Mouse (Mus musculus) lung, embryonic 15.5 days (tissue): ENCODE measurements at regions not wholly inside any gene's neighbourhood (a gene's known extent, or its start where the extent isn't known, plus 50 kb on each side); places are given as distances from the start of the nearest gene placed in this dataset.

Experiments used
- ATAC-seq: fragments of 200-750 bp; cut with Nextera tagmentation; 2 replicates; pipeline ENCODE4 v1.8.0; 2017; ENCODE audit warnings: moderate number of reproducible peaks, borderline replicate concordance; ENCODE audit not compliant: low FRiP score, low TSS enrichment; ENCODE audit errors: extremely low read depth
- H3K27ac ChIP-seq: fragments of 300-500 bp; sonication (generic); 2 replicates; pipeline ENCODE4 v1.5.1; 2015; ENCODE audit warnings: moderate library complexity, mild to moderate bottlenecking, inconsistent platforms
- H3K27me3 ChIP-seq: fragments of 300-500 bp; sonication (generic); 2 replicates; pipeline ENCODE4 v1.6.1; 2015; ENCODE audit warnings: inconsistent platforms
- H3K36me3 ChIP-seq: fragments of 300-500 bp; sonication (generic); 2 replicates; pipeline ENCODE4 v1.6.1; 2015; ENCODE audit warnings: inconsistent platforms
- H3K4me1 ChIP-seq: fragments of 300-500 bp; sonication (generic); 2 replicates; pipeline ENCODE4 v1.6.1; 2015; ENCODE audit warnings: inconsistent platforms
- H3K4me2 ChIP-seq: fragments of 300-500 bp; sonication (generic); 2 replicates; pipeline ENCODE4 v1.6.1; 2015; ENCODE audit warnings: inconsistent platforms, mild to moderate bottlenecking, moderate library complexity
- H3K4me3 ChIP-seq: fragments of 300-500 bp; sonication (generic); 2 replicates; pipeline ENCODE4 v1.5.1; 2015; ENCODE audit warnings: mild to moderate bottlenecking, inconsistent platforms
- H3K9ac ChIP-seq: fragments of 300-500 bp; sonication (generic); 2 replicates; pipeline ENCODE4 v1.6.1; 2015; ENCODE audit warnings: inconsistent platforms
- H3K9me3 ChIP-seq: fragments of 300-500 bp; sonication (generic); 2 replicates; pipeline ENCODE4 v1.6.1; 2016; ENCODE audit warnings: inconsistent platforms
- WGBS: fragments of 180-500 bp; shearing (Covaris S2); methylation state at CpG from one replicate; pipeline ENCODE4 v1.1.7; 2015; 5-methylcytosine and 5-hydroxymethylcytosine counted together

GRCm38 (mm10) chr2:160507816-160508564, 137.7 kb upstream of the Top1 start:
- no peaks in the 10 kb centered on the region for H3K36me3 ChIP-seq
- no peak overlapping the region for H3K4me3 ChIP-seq
- no peaks in the 10 kb centered on the region for H3K9me3 ChIP-seq
- H3K4me1 ChIP-seq = peaks cover 4% of the 10 kb centered on the region; the same call in 1 of the 2 replicates
- ATAC-seq = no peak
- no peak overlapping the region for H3K4me2 ChIP-seq
- H3K27me3 ChIP-seq = no peaks in the 10 kb centered on the region
- no peak overlapping the region for H3K9ac ChIP-seq
- WGBS = 46% methylated on average over 22 of the region's 22 CpGs
- H3K27ac ChIP-seq = no peak overlapping the region

DNA sequence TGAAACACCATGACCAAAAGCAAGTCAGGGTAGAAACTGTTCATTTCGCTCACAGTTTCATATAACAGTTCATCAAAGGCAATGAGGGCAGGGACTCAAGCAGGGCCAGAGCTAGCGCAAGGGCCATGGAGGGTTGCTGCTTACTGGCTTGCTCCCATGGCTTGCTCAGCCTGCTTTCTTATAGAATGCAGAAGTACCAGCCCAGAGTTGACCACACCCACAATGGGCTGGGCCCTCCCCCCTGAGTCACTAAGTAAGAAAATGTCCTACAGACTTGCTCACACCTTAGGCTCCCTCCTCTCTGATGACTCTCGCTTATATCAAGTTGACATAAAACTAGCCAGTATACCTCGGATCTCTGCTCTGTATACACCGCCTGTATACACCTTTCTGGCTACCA, 135.5 kb upstream of the Top1 start:
- Histone ChIP-seq H3K4me2 (no peak overlapping the region), H3K27ac (no peak overlapping the region), H3K27me3 (no peaks in the 10 kb centered on the region), H3K36me3 (no peaks in the 10 kb centered on the region), H3K4me3 (no peak overlapping the region), H3K9me3 (no peaks in the 10 kb centered on the region), H3K9ac (no peak overlapping the region), H3K4me1 (peaks cover 4% of the 10 kb centered on the region; the same call in 1 of the 2 replicates)
- WGBS = 88% methylated on average over 5 of the region's 5 CpGs
- ATAC-seq = peak; percentile 25; the same call in 1 of the 2 replicates

DNA sequence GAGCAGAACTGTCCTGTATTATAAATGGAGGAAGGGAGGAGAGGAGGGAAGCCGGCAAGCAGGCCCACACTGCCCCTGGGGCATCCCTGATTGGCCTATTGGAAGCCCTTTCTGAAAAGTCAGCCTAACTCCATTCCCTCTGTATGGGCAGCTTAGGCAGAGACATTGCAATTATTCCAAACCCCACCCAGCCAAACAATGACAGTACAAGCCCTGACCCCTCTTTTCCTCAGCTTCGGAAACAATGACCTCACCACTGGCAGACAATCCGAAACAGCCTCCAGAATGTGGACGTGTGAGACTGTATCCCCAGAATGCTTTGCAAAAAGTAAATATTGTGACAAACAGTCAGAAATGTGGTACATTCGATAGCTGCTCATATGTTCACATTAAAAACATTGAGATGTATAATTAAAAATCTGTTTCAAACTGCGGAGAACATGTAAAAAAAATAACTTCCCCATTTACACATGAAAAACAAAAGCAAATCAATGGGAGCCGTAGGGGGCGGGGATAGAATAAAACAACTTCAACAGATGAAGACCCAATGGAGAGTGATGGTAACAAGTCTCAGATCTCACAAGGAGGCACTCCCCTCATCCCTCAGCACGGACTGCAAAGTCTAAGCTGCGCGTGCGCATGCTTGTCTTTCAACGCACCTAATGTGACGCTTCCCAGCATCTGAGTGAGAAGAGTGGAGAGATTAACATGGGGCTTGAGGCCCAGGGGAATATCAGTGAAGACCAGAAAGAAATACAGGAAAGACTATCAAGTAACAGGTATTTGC, 134.9 kb upstream of the Top1 start:
- Histone ChIP-seq H3K9ac (no peak overlapping the region), H3K4me3 (no peak overlapping the region), H3K4me1 (peaks cover 4% of the 10 kb centered on the region; the same call in 1 of the 2 replicates), H3K36me3 (no peaks in the 10 kb centered on the region), H3K27ac (no peak overlapping the region), H3K9me3 (no peaks in the 10 kb centered on the region), H3K4me2 (no peak overlapping the region), H3K27me3 (peaks cover 1% of the 10 kb centered on the region; the same call in 1 of the 2 replicates)
- ATAC-seq = peak; percentile 37; the same call in 1 of the 2 replicates
- 53% methylated on average over 14 of the region's 14 CpGs for WGBS

DNA sequence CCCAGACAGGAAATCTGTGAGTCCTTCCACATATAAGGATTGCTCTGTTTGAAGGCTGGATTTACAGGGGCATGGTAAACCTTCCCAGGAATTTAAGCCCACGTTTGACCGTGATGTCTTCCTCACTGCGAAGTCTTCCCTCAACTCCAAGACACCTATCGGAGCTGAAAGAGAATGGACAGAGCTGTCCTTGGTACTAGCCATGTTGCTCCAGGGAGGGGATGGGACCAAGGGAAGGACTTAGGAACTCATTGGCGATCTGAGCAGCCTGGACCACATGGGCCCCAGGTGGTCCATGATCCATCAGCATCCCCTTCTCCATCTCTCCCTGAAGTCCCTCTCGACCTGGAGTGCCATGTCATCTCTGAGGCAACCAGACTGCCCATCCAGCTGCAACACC, 130.1 kb upstream of the Top1 start:
- H3K4me3 ChIP-seq = no peak overlapping the region
- no peak overlapping the region for H3K4me2 ChIP-seq
- H3K4me1 ChIP-seq = peaks cover under 1% of the 10 kb centered on the region; the same call in 1 of the 2 replicates
- no peaks in the 10 kb centered on the region for H3K36me3 ChIP-seq
- H3K9me3 ChIP-seq = no peaks in the 10 kb centered on the region
- WGBS = 36% methylated on average over 6 of the region's 6 CpGs
- H3K9ac ChIP-seq = no peak overlapping the region
- H3K27ac ChIP-seq = no peak overlapping the region
- peaks cover 4% of the 10 kb centered on the region; the same call in 1 of the 2 replicates for H3K27me3 ChIP-seq
- no peak for ATAC-seq

DNA sequence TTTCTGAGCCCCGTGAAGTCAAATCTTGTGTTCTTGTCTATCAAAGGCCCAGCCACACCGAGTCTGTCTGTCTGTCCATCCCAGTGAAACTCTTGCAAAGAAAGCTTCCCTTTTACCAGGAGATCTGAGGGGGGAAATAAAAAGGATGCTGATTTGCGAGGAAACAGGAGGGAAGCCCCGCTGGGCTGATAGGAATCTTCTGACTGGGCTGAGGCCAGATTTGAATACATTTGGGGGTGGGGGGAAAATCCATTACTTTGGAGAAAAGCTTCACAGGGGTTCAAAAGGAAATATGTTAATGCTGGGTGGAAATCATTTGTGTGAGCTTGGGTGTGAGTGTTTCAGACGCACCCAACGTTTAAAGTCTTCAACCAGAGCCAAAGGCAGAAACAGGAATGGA, 129.2 kb upstream of the Top1 start:
- H3K4me2 ChIP-seq = no peak overlapping the region
- H3K4me3 ChIP-seq = no peak overlapping the region
- no peaks in the 10 kb centered on the region for H3K4me1 ChIP-seq
- ATAC-seq = no peak
- no peak overlapping the region for H3K9ac ChIP-seq
- H3K27ac ChIP-seq = no peak overlapping the region
- H3K27me3 ChIP-seq = peaks cover 4% of the 10 kb centered on the region; the same call in 1 of the 2 replicates
- no peaks in the 10 kb centered on the region for H3K36me3 ChIP-seq
- H3K9me3 ChIP-seq = no peaks in the 10 kb centered on the region
- WGBS = 23% methylated on average over 6 of the region's 6 CpGs

DNA sequence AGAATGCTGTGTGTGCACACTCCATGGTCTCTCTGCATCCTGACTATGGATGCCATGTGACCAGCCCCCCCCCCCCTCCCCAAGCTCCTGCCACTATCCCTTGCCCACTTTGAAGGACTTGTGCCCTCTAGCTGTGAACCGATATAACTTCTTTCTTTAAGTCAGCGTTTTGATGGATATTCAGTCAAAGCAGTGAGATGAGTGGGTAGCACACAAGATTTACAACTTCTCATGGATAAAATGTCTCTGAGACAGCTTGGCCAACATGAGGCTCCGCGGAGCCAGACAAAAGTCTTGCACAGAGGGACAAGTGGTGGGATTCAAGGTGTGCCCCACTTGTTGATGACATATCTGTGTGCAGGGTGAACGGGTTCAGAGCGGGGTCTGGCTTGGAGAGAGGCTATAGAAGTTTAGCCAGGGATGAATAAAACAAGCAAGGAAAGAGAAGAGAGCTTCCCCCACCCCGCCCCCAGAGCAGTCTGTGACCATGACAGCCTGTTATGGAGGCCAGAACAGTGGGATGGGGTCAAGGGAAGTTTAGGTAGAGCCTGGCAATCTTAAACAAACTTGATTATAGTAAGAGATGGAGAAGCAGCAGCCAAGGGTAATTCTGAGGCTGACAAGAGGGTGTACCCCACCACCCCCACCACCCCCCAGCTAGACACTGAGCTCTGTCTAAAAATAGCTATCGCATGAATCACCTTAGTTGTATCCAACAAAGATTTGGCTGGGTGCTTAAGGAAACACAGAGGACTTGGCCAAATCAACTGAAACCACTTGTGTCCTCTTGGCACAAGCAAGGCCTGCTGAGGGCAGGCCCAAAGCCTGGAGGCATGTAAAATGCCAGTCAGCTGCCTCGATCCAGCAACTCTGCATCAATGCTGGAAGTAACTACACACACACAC, 120.1 kb upstream of the Top1 start:
- Histone ChIP-seq H3K4me3 (no peak overlapping the region), H3K4me2 (no peak overlapping the region), H3K27me3 (no peaks in the 10 kb centered on the region), H3K4me1 (no peaks in the 10 kb centered on the region), H3K9ac (no peak overlapping the region), H3K27ac (no peak overlapping the region), H3K36me3 (no peaks in the 10 kb centered on the region), H3K9me3 (no peaks in the 10 kb centered on the region)
- WGBS = 57% methylated on average over 9 of the region's 9 CpGs
- ATAC-seq = no peak

- Histone ChIP-seq H3K27me3 (no peaks in the 10 kb centered on the region), H3K27ac (no peak overlapping the region), H3K9me3 (no peaks in the 10 kb centered on the region), H3K4me2 (no peak overlapping the region), H3K4me3 (no peak overlapping the region), H3K9ac (no peak overlapping the region), H3K4me1 (no peaks in the 10 kb centered on the region), H3K36me3 (no peaks in the 10 kb centered on the region)
- WGBS = 37% methylated on average over 8 of the region's 8 CpGs
- ATAC-seq = no peak
Measured at GRCm38 (mm10) chr2:160526377-160527125, 119.1 kb upstream of the Top1 start.

DNA sequence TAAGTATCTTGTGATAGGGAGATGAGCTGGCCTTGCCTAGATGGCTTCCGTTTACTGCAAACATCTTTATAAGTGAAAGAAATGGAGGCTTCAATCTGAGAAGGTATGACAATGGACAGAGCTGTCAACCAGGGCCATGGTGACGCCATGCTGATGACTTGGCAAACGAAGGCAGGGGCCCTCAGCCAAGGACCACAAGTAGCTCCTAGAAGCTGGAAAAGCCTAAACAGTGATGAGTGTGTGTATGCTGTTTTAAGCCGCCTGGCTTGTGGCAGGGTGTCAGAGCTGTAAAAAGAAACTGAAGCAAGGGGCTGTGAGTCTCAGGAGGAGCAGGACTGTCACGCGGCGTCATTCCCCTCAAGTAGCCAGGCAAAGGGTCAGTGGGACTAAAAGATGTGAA, 116.4 kb upstream of the Top1 start:
- no peak overlapping the region for H3K27ac ChIP-seq
- H3K9ac ChIP-seq = no peak overlapping the region
- WGBS = 40% methylated on average over 7 of the region's 7 CpGs
- H3K4me2 ChIP-seq = no peak overlapping the region
- no peaks in the 10 kb centered on the region for H3K27me3 ChIP-seq
- no peaks in the 10 kb centered on the region for H3K9me3 ChIP-seq
- no peaks in the 10 kb centered on the region for H3K4me1 ChIP-seq
- H3K4me3 ChIP-seq = no peak overlapping the region
- ATAC-seq = no peak
- H3K36me3 ChIP-seq = no peaks in the 10 kb centered on the region

DNA sequence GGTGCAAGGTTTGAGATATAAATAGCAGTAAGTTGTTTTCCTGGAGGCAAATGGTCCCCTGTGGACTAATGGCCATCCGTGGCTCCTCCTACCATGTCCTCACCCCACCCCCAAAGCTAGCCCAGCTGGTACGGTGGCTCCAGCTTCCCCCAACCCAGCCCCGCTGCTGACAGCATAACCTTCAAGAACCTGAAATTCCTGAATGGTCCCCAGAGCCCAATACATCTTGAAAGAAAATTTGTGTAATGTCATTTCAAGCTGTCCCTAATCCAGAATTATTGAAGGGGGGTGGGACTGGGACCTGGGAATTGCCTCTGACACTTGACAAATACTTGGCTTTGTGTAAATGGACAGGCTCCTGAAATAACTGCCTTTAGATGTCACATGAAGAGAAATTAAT, 115.3 kb upstream of the Top1 start:
- Histone ChIP-seq H3K9ac (no peak overlapping the region), H3K27ac (no peak overlapping the region), H3K4me1 (no peaks in the 10 kb centered on the region), H3K4me3 (no peak overlapping the region), H3K27me3 (no peaks in the 10 kb centered on the region), H3K4me2 (no peak overlapping the region), H3K36me3 (no peaks in the 10 kb centered on the region), H3K9me3 (no peaks in the 10 kb centered on the region)
- 30% methylated on average over 3 of the region's 3 CpGs for WGBS
- ATAC-seq = no peak

GRCm38 (mm10) chr2:160537319-160537719, 108.4 kb upstream of the Top1 start:
- no peak for ATAC-seq

DNA sequence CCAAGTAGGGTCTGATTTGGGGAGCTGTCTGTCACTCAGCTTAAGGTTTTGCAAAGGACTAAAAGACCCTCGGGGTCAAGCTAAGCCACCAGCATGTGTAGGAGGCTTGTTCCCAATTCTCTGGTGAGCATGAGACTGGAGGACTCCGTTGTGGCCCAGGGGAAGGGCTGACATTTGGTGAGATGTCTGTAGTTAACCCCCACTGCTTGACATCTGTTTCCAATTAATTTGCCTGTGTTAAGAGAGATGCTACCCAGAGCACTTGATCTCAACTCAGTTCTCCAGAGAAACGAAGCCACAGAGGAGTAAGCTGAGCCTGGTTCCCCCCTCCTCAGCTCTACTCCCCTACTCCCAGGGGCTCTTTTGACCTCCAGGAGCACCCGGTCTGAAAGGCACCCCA, 100.2 kb upstream of the Top1 start:
- H3K27me3 ChIP-seq = no peaks in the 10 kb centered on the region
- WGBS = 24% methylated on average over 4 of the region's 4 CpGs
- ATAC-seq = no peak
- H3K36me3 ChIP-seq = no peaks in the 10 kb centered on the region
- no peaks in the 10 kb centered on the region for H3K4me1 ChIP-seq
- no peaks in the 10 kb centered on the region for H3K9me3 ChIP-seq
- no peak overlapping the region for H3K4me2 ChIP-seq
- H3K9ac ChIP-seq = no peak overlapping the region
- no peak overlapping the region for H3K27ac ChIP-seq
- no peak overlapping the region for H3K4me3 ChIP-seq

More at GRCm38 (mm10) chr2:160537319-160537719, 108.4 kb upstream of the Top1 start:
- Histone ChIP-seq H3K27me3 (no peaks in the 10 kb centered on the region), H3K27ac (no peak overlapping the region), H3K4me2 (no peak overlapping the region), H3K9ac (no peak overlapping the region), H3K9me3 (no peaks in the 10 kb centered on the region), H3K4me3 (no peak overlapping the region), H3K4me1 (peaks cover 6% of the 10 kb centered on the region; the same call in 1 of the 2 replicates), H3K36me3 (no peaks in the 10 kb centered on the region)
- WGBS = 21% methylated on average over 8 of the region's 8 CpGs
